Mouse (Mus musculus): ENCODE results near the gene Tfap2e. TPM values are rescaled to one million over a fixed set of nuclear protein-coding genes. Genes with fewer than 3 reads are reported as not detected.

Tfap2e gene
- polyA plus RNA-seq, 1 experiment = not detected

- 1% methylated on average over 23 of the region's 23 CpGs for WGBS
- DNase-seq (ENCODE audit: low read depth, low spot score) = no peak
Observed at GRCm38 (mm10) chr4:126752608-126753141, 16.6 kb upstream of the Tfap2e start.

DNA sequence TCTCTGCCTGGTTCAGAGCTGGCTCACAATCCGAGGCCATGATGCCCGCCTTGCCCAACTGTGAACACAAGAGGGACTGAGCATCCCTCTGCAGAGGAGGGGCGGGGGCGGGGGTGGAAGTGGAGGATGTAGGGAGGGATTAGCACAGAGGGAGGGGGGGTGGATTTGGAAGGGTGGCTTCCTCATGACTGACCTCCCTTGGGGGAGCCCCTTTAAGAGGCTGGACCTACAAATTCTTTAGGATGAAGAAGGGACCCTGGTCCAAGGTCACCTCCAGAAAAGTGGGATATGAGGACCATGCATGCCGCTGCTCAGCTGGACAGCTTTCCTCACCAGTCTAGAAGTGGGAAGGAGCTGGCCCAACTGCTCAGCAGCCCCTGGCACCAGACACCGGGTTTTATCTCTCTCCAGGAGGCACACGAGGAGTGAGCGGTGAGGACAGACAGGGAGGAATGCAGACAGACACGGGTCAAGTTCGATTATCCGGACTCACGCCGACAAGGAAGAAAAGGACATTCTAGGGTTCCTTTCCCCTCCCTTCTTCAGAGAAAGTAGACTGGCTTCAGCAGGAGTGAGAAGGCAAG is 16.1 kb upstream of the Tfap2e start:
- WGBS = 14% methylated on average over 13 of the region's 13 CpGs
- no peak for DNase-seq (ENCODE audit: low read depth, low spot score)

- DNase-seq (ENCODE audit: low read depth, low spot score) = no peak
- WGBS = 76% methylated on average over 10 of the region's 10 CpGs
Observed at GRCm38 (mm10) chr4:126751556-126752023, 15.6 kb upstream of the Tfap2e start.

DNA sequence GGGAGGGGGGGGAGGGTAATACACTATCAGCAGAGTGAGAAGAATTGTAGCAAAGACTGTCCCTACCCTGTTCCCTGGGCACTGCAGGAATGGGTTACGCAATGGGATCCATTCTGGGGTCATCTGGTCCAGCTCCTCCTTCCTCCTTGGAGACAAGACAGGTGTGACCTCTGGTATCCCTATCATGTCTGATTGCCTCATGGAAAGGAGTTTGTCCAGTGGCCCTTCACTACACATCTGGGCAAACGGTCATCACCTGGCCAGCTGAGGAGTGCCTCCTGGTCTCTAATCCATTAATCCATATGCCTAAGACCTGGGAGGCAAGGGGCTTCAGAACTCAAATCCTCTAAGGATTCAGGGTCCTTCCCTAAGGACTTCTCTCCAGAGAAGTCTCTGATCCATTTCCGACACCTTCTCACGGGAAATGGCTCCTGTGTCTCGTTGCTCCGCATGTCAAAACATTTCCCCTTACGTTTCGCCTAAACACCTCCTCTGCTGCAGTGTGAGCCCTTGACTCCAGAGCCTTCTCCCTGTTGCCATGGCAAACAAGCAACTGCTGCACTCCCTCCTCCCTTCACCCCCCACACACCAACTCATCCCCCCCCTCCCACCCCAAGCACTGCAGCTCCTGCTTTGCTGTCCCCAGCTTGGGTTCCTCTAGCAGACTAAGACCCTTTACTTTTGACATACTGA is 15.0 kb upstream of the Tfap2e start:
- DNase-seq (ENCODE audit: low read depth, low spot score) = no peak
- WGBS = 89% methylated on average over 8 of the region's 8 CpGs

- no peak for DNase-seq (ENCODE audit: low read depth, low spot score)
- 83% methylated on average over 26 of the region's 26 CpGs for WGBS
Observed at GRCm38 (mm10) chr4:126750046-126750683, 14.1 kb upstream of the Tfap2e start.

DNA sequence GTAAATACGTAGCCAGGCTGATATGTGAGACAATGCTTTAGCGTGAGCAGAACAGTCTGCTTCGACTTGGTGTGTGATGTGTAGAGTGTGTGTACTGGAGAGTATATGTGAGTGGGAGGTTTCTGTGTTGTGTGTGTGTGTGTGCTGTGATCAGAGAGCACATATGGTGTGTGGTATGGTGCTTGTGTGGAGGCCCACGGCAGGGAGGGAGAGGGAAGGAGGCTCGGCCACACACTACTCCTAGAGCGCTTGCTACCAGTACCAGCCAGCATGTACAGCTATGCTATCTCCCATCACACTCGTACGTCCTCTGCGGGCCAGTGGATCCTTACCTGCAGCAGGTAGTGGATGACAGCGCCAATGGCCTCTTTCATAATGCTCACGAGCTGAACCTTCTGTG is 13.5 kb upstream of the Tfap2e start:
- no peak for DNase-seq (ENCODE audit: low read depth, low spot score)
- 84% methylated on average over 11 of the region's 11 CpGs for WGBS

DNA sequence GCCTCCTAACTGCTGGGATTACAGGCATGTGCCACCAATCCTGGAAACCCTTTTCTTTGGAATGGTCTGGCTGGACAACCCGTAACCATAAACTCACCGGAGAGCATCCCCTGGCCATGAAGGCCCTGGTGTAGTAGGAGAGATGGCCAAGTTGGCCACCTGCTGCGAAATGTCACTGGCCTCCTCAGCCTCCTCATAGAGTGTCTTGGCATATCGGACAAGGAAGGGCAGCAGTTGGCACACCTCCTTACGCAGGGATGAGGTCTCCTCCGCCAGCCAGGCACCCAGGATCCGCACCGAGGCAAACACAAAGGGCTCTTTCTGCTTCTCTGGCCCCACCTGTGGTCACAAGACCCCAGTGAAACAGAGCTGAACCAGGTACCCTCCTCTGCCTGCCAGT is 12.3 kb upstream of the Tfap2e start:
- no peak for DNase-seq (ENCODE audit: low read depth, low spot score)
- 92% methylated on average over 8 of the region's 8 CpGs for WGBS

- DNase-seq (ENCODE audit: low read depth, low spot score) = no peak
- WGBS = 83% methylated on average over 10 of the region's 10 CpGs
Observed at GRCm38 (mm10) chr4:126746194-126746840, 10.3 kb upstream of the Tfap2e start.

DNA sequence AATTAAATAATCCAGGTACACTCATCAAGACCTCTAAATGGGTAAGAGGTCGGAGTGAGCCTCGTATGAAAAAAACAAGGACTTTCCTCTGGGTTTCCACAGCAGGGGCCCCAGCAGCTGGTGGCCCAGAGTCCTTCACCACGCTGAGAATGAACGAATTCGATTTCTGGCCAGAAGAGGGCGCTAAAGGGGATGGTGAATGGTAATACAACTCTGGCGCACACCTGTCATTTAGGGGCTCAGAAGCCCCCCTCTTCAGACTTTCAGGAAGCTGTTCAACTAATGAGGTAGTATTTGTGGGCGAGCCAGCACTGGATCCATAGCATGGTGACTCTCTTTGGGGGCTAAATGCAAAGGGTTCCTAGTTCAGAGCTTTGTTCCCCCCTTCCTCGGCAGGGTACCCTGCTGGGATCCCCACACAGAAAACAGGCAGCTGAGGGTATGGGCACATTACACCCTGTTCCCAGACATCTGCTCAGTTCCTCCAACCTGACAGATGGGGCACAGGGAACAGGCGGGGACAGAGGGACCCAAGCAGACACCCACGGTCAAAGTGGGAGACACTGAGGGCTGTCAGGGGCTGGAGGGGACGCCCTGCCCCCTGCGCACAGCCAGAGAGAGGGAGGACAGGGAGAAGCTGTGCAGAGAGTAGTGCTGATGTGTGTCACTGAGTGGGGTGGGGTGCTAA is 9.6 kb upstream of the Tfap2e start:
- WGBS = 48% methylated on average over 13 of the region's 13 CpGs
- no peak for DNase-seq (ENCODE audit: low read depth, low spot score)

- DNase-seq (ENCODE audit: low read depth, low spot score) = no peak
- 95% methylated on average over 14 of the region's 14 CpGs for WGBS
Observed at GRCm38 (mm10) chr4:126744831-126745230, 8.8 kb upstream of the Tfap2e start.

DNA sequence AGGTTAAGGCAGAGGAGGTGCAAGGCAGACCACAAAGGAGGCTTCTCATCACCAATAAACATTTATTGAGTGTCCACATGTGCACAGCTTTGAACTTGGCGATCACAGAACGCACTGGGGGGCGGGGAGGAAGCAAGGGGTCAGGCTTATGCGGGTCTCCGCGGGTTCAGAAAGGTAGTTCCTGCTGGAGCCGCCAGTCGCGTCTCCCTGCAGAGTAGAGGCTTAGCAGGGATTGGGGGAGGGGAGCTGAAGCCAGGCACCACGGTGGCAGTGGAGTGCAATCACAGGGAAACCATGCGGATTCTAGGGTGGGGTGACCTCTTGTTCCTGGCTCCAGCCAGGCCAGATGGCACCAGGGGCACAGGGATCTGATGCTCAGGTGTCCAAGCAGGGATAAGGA is 7.7 kb upstream of the Tfap2e start:
- WGBS = 52% methylated on average over 11 of the region's 11 CpGs
- DNase-seq (ENCODE audit: low read depth, low spot score) = no peak

DNA sequence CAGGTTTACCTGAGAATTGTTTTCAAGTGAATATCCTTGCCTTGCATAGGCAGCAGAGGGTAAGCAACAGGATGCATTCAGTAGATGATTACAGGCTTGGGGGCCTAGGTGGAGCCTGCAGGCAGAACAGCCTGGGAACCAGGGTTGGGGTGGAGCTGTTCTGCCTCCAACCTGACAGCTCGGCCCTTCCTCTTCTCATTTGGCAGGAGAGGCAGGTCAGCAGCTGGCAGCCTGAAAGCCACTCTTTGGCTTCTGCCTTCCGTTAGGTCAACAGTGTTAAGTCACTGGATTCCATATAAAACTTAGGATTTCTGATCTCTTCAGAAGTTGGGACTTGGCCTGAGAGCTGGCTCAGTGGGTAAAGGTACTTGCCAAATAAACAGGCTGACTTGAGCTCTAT is 6.9 kb upstream of the Tfap2e start:
- WGBS = 40% methylated on average over 2 of the region's 2 CpGs
- no peak for DNase-seq (ENCODE audit: low read depth, low spot score)

- DNase-seq (ENCODE audit: low read depth, low spot score) = no peak
- 4% methylated on average over 12 of the region's 12 CpGs for WGBS
Observed at GRCm38 (mm10) chr4:126741448-126741847, 5.4 kb upstream of the Tfap2e start.

DNA sequence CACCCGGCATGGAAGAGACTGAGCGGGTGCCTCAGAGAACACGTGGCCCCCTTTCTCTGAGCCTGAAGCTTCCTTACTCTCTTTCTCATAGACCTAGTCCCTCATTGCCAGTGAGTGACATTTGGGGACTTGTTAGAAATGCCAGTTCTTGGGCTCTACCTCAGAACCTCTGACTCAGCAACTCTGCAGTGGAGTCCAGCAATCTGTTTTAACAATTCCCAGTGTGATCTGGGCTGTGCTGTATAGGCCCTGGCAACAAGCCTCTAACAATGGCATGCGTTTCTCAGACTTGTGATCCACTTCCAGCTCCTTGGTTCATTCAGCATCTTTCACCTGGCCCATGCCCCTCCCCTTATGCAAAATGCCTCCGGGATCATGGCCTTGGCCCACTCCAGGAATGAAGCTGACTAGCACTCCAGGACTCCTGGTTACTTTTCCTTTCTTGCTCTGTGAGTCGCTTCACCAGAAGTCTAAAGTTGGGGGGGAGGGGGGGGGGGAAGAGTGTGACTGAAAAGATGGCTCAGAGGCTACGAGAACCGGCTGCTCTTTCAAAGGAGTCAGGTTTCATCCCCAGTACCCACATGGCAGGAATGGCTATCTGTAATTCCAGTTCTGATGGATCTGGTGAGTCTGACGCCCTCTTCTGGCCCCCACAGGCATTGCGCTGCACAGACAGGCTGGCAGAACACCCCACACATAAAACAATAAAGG is 4.1 kb upstream of the Tfap2e start:
- DNase-seq (ENCODE audit: low read depth, low spot score) = no peak
- WGBS = 37% methylated on average over 10 of the region's 10 CpGs

DNA sequence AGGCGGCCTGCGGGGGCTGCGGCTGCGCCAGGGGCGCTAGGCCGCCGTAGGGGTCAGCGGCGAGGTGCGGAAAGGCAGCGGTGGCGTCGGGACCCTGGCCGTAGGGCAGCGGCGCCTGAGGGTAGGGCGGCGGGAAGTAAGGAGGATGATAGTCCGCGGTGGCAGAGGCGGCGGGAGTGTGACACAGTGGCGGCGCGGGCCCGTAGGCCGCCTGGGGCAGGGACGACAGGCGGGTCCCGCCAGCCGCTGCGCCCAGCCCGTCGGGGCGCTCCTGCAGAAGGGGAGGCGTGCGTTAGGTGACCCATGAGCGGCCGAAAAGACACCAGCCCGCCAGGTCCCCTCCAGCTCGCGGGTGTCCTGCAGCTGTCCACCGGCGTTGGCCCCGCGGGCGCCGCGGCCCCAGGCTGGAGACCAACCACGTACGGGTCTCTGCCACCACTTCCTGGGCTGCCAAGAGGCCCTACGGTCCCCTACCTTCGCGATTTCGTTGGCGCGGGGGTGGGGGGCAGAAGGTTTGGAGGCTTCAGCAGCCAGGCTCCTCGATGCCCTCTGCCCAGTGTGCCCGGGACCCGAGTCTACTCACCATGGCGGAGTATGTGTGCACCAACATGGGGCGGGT is 549 bp downstream of the Tfap2e start:
- 2% methylated on average over 61 of the region's 62 CpGs for WGBS
- no peak for DNase-seq (ENCODE audit: low read depth, low spot score)

GRCm38 (mm10) chr4:126734700-126735381 is 1.2 kb downstream of the Tfap2e start:
- no peak for DNase-seq (ENCODE audit: low read depth, low spot score)
- WGBS = 5% methylated on average over 51 of the region's 51 CpGs

DNA sequence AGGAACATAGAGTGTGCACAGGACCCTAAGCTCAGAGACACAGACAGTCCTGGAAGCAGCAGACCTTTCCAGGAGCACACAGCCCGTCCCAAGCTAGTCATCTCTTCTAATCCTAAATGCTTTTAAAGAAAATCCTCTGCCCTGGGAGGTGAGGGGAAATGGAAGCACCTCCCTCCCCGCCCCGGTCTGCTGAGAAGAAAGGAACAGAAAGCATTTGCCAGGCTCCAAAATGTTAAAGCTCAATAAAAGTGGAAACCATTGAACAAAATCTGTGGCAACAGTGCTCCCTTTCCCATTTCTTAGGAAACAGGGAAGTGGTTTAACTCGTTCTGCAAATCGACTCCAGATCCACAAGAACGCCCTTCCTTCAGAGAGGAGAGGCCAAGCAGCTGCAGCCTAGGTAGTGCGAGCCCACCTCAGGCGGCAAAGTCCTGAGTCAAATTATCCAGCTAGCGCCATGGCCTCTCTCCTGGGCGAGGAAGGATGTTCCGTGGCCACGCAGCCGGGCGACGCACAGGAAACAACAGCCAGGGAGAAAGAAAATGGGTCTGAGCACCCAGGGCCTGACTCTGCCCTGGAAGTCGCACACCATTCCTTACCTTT is 1.9 kb downstream of the Tfap2e start:
- 4% methylated on average over 16 of the region's 16 CpGs for WGBS
- DNase-seq (ENCODE audit: low read depth, low spot score) = no peak
